Mouse (Mus musculus): ENCODE data around the gene Vamp1.

Gene Vamp1

GRCm38 (mm10) chr6:125285890-125286289, 70.5 kb downstream of the Vamp1 start, which contains the start of gene Tuba3a:
Tuba3a (minus strand) TSS chr6:125286042.
- DNase-seq (ENCODE audit: low read depth, low spot score), result no peak

DNA sequence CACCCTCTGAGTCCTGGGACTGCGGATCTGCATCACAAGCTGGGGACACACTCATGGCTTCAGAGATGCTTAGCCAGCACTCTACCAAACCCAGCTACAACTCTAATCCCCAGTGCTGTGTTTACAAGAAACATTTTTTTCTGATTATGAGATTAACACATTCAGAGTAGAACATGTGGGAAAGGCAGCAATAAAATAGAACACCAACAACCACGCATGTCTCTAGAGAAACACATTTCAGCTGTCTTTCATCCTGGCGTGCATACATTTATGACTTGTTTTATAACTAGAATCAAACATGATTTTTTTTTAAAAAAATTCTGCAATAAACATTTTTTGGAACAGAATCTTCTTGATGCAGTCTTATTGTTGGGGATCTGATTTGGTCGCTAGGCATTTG, 71.6 kb downstream of the Vamp1 start:
- peak; percentile 57 for DNase-seq (ENCODE audit: low read depth, low spot score)

DNA sequence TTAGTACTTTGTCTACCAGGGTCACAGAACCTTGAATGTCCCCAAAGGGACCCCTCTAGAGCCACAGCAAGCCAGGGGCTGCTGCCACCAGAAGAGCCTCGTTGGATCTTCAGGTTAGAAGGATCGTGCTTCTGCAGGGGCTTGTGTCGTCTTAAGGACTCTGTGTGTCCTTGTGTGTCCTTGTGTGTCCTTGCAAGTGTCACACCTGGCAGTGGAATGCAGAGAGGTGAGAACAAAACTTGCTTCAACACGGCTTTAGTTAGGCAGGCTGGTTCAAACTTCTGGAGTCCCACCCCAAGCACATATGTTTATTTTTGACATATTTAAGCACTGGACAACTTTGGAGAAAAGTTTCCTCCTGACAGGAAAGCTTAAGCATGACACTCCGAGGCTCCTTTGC, 73.4 kb downstream of the Vamp1 start:
- no peak for DNase-seq (ENCODE audit: low read depth, low spot score)

DNA sequence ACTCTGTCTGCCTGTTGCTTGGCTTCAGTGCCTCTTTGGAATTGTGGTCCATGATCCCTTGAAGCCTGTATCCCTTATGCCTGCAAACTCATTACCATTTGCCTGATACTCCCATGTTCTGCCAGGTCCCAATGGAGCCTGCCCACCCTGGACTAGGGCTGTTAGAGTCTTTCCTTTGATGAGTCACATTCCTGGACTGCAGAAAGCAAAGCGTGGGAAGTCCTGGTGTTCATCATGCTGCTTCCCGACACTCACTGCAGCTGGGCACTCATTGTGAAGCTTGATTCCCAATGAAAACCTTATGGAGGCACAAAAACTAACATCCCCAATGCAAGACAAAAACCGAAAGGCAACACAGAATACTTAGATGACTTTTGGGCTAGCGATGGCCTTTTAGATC, 76.0 kb downstream of the Vamp1 start:
- DNase-seq (ENCODE audit: low read depth, low spot score), result peak; percentile 81

- no peak for DNase-seq (ENCODE audit: low read depth, low spot score)
These were observed 76.9 kb downstream of the Vamp1 start for GRCm38 (mm10) chr6:125292256-125292655.

- DNase-seq (ENCODE audit: low read depth, low spot score), result no peak
These were observed 78.7 kb downstream of the Vamp1 start for GRCm38 (mm10) chr6:125294049-125294448.
